Mouse (Mus musculus) brain, embryonic 14.5 days (tissue): Measurements from ENCODE around the gene Casc3. TPM values are rescaled to one million over a fixed set of nuclear protein-coding genes. Genes with fewer than 3 reads are reported as not detected.

Source experiments
- DNase-seq: peaks from one replicate; pipeline ENCODE4 v3.0.0-alpha.2; 2011; ENCODE audit warnings: low read depth
- CTCF ChIP-seq: fragments of 200-500 bp; IDR thresholded peaks from 2 replicates; pipeline ENCODE4 v1.5.1; 2012; ENCODE audit warnings: inconsistent platforms, mild to moderate bottlenecking, moderate library complexity, borderline replicate concordance; ENCODE audit not compliant: insufficient read depth, insufficient read length; ENCODE audit errors: extremely low read depth
- POLR2A ChIP-seq: fragments of 200-500 bp; IDR thresholded peaks from 2 replicates; pipeline ENCODE4 v1.6.1; 2012; ENCODE audit warnings: mild to moderate bottlenecking, inconsistent platforms, borderline replicate concordance; ENCODE audit not compliant: poor library complexity, insufficient read depth, insufficient read length, severe bottlenecking; ENCODE audit errors: extremely low read depth
- polyA plus RNA-seq: library from polyadenylated mRNA; depleted of rRNA; stranded (reverse); fragments of >200 nt; gene quantifications from 2 replicates; pipeline ENCODE4 v1.2.3, GENCODE M21; 2012

Gene Casc3
- polyA plus RNA-seq, 1 experiment: 74.3 TPM

- DNase-seq: peak; percentile 94
- TF ChIP-seq POLR2A (no peak), CTCF (peak; percentile 91)
These were observed 18.1 kb upstream of the Casc3 start for GRCm38 (mm10) chr11:98786359-98787214.

GRCm38 (mm10) chr11:98787229-98787628, 17.5 kb upstream of the Casc3 start:
- DNase-seq: no peak
- no peak for TF ChIP-seq POLR2A

GRCm38 (mm10) chr11:98787691-98788090, 17.0 kb upstream of the Casc3 start:
- DNase-seq: no peak
- TF ChIP-seq POLR2A (no peak), CTCF (peak; percentile 27; the same call in 1 of the 2 replicates)

GRCm38 (mm10) chr11:98788139-98788538, 16.6 kb upstream of the Casc3 start:
- TF ChIP-seq POLR2A (no peak), CTCF (no peak)
- no peak for DNase-seq

- TF ChIP-seq POLR2A (no peak), CTCF (peak; percentile 66; the same call in 1 of the 2 replicates)
- DNase-seq: peak; percentile 96
These were observed 16.0 kb upstream of the Casc3 start for GRCm38 (mm10) chr11:98788550-98789218.

GRCm38 (mm10) chr11:98789219-98789807, 15.4 kb upstream of the Casc3 start:
- no peak for DNase-seq
- TF ChIP-seq POLR2A (no peak), CTCF (no peak)

- DNase-seq: no peak
- TF ChIP-seq CTCF (no peak), POLR2A (no peak)
These were observed 14.9 kb upstream of the Casc3 start for GRCm38 (mm10) chr11:98789824-98790223.

GRCm38 (mm10) chr11:98790631-98791205, 14.0 kb upstream of the Casc3 start:
- no peak for TF ChIP-seq CTCF
- TF ChIP-seq POLR2A: no peak
- no peak for DNase-seq

- no peak for TF ChIP-seq CTCF
- no peak for TF ChIP-seq POLR2A
These were observed 13.3 kb upstream of the Casc3 start for GRCm38 (mm10) chr11:98791448-98791847.

GRCm38 (mm10) chr11:98792081-98792480, 12.6 kb upstream of the Casc3 start:
- TF ChIP-seq CTCF (no peak), POLR2A (no peak)
- no peak for DNase-seq

More at GRCm38 (mm10) chr11:98791448-98791847, 13.3 kb upstream of the Casc3 start:
- DNase-seq: no peak

GRCm38 (mm10) chr11:98794469-98795014, 10.2 kb upstream of the Casc3 start:
- peak; percentile 86 for DNase-seq
- peak; percentile 43; the same call in 1 of the 2 replicates for TF ChIP-seq CTCF
- TF ChIP-seq POLR2A: no peak

- TF ChIP-seq CTCF (no peak), POLR2A (peak; percentile 86)
- DNase-seq: peak; percentile 95
These were observed 9.5 kb upstream of the Casc3 start, which contains the start of gene Msl1 for GRCm38 (mm10) chr11:98795015-98795713. Gene Msl1, plus strand, starts transcription at chr11:98795516.
